Mouse (Mus musculus) kidney, postnatal 0 days (tissue): ENCODE results near the gene Prss29. TPM values are rescaled to one million over a fixed set of nuclear protein-coding genes. Genes with fewer than 3 reads are reported as not detected.

Experiments used
- ATAC-seq: fragments of 200-750 bp; cut with Nextera tagmentation; replicated peaks from 2 replicates; pipeline ENCODE4 v1.8.0; 2017; ENCODE audit warnings: low read depth, moderate number of reproducible peaks, moderate TSS enrichment, moderate library complexity; ENCODE audit not compliant: low FRiP score
- DNase-seq: peaks from one replicate; pipeline ENCODE4 v3.0.0-alpha.2; 2016; ENCODE audit warnings: low spot score
- H3K27ac ChIP-seq: fragments of 300-500 bp; sonication (generic); 2 replicates; pipeline ENCODE4 v1.5.1; 2014; ENCODE audit warnings: mild to moderate bottlenecking
- H3K27me3 ChIP-seq: fragments of 300-500 bp; sonication (generic); 2 replicates; pipeline ENCODE4 v1.6.1; 2014; ENCODE audit warnings: low read length, mixed read lengths; ENCODE audit not compliant: insufficient read depth
- H3K36me3 ChIP-seq: fragments of 300-500 bp; sonication (generic); 2 replicates; pipeline ENCODE4 v1.6.1; 2014; ENCODE audit warnings: low read length, mixed read lengths; ENCODE audit not compliant: insufficient read depth
- H3K4me1 ChIP-seq: fragments of 300-500 bp; sonication (generic); replicated peaks from 2 replicates; pipeline ENCODE4 v1.6.1; 2014; ENCODE audit warnings: antibody characterized with exemption, low read length, mixed read lengths; ENCODE audit not compliant: insufficient read depth
- H3K4me2 ChIP-seq: fragments of 300-500 bp; sonication (generic); 2 replicates; pipeline ENCODE4 v1.6.1; 2014; ENCODE audit warnings: mild to moderate bottlenecking, low read length, moderate library complexity, mixed read lengths
- H3K4me3 ChIP-seq: fragments of 300-500 bp; sonication (generic); replicated peaks from 2 replicates; pipeline ENCODE4 v1.5.1; 2014; ENCODE audit warnings: low read depth, low read length
- H3K9ac ChIP-seq: fragments of 300-500 bp; sonication (generic); 2 replicates; pipeline ENCODE4 v1.6.1; 2014; ENCODE audit warnings: low read depth, low read length
- H3K9me3 ChIP-seq: fragments of 300-500 bp; sonication (generic); replicated peaks from 2 replicates; pipeline ENCODE4 v1.6.1; 2016; ENCODE audit warnings: low read length, inconsistent platforms, mixed read lengths
- CTCF ChIP-seq: IDR thresholded peaks from 2 replicates; pipeline ENCODE4 v1.5.1; 2016; ENCODE audit warnings: antibody characterized with exemption, low read depth, mild to moderate bottlenecking, moderate library complexity
- WGBS: fragments of 180-500 bp; shearing (Covaris S2); extraction: QIAGEN DNeasy Blood & Tissue Kit; methylation state at CpG from one replicate; pipeline ENCODE4 v1.1.7; 2014; 5-methylcytosine and 5-hydroxymethylcytosine counted together
- polyA plus RNA-seq: library from polyadenylated mRNA; unstranded; fragments of >200 nt; fragmentation: Nextera tagmentation; extraction: Ambion mirVana; gene quantifications from 2 replicates; pipeline ENCODE4 v1.2.1, GENCODE M21; 2015

The Prss29 gene
- polyA plus RNA-seq, 1 experiment from 2014 or later = not detected

- WGBS = 76% methylated on average over 4 of the region's 4 CpGs
- Histone ChIP-seq H3K27me3 (no peaks in the 10 kb centered on the region), H3K36me3 (no peaks in the 10 kb centered on the region), H3K9me3 (no peaks in the 10 kb centered on the region), H3K9ac (no peak overlapping the region), H3K4me2 (no peak overlapping the region), H3K4me3 (no peak overlapping the region), H3K27ac (no peak overlapping the region), H3K4me1 (no peaks in the 10 kb centered on the region)
- no peak for TF ChIP-seq CTCF
- DNase-seq (no peak), ATAC-seq (no peak)
These were observed 19.8 kb downstream of the Prss29 start for GRCm38 (mm10) chr17:25338218-25338617.

GRCm38 (mm10) chr17:25340003-25340402, 21.5 kb downstream of the Prss29 start:
- Histone ChIP-seq H3K9ac (no peak overlapping the region), H3K36me3 (no peaks in the 10 kb centered on the region), H3K27ac (no peak overlapping the region), H3K4me2 (no peak overlapping the region), H3K4me1 (no peaks in the 10 kb centered on the region), H3K27me3 (no peaks in the 10 kb centered on the region), H3K4me3 (no peak overlapping the region), H3K9me3 (no peaks in the 10 kb centered on the region)
- TF ChIP-seq CTCF = no peak
- DNase-seq = no peak
- 89% methylated on average over 6 of the region's 6 CpGs for WGBS
- no peak for ATAC-seq

- H3K4me1 ChIP-seq = no peaks in the 10 kb centered on the region
- H3K4me3 ChIP-seq = no peak overlapping the region
- H3K27ac ChIP-seq = no peak overlapping the region
- DNase-seq (no peak), ATAC-seq (peak; percentile 76; the same call in 1 of the 2 replicates)
- TF ChIP-seq CTCF = no peak
- no peaks in the 10 kb centered on the region for H3K9me3 ChIP-seq
- H3K4me2 ChIP-seq = no peak overlapping the region
- 39% methylated on average over 3 of the region's 3 CpGs for WGBS
- no peak overlapping the region for H3K9ac ChIP-seq
- H3K36me3 ChIP-seq = no peaks in the 10 kb centered on the region
- no peaks in the 10 kb centered on the region for H3K27me3 ChIP-seq
These were observed 23.0 kb downstream of the Prss29 start for GRCm38 (mm10) chr17:25341490-25341889.

- H3K4me1 ChIP-seq = no peaks in the 10 kb centered on the region
- H3K4me3 ChIP-seq = no peak within 1 kb of the TSS
- no peak within 1 kb of the TSS for H3K9ac ChIP-seq
- no peak for TF ChIP-seq CTCF
- DNase-seq = no peak
- no peaks in the 10 kb centered on the region for H3K36me3 ChIP-seq
- H3K27me3 ChIP-seq = no peaks in the 10 kb centered on the region
- no peaks in the 10 kb centered on the region for H3K9me3 ChIP-seq
- 74% methylated on average over 4 of the region's 4 CpGs for WGBS
- no peak for ATAC-seq
- H3K4me2 ChIP-seq = no peak within 1 kb of the TSS
- H3K27ac ChIP-seq = no peak within 1 kb of the TSS
These were observed 27.0 kb downstream of the Prss29 start, which contains the start of gene Tpsab1 for GRCm38 (mm10) chr17:25345462-25345861. Gene Tpsab1 (minus strand): TSS chr17:25345562.

GRCm38 (mm10) chr17:25361291-25361690, 42.8 kb downstream of the Prss29 start:
- no peaks in the 10 kb centered on the region for H3K27me3 ChIP-seq
- H3K4me2 ChIP-seq = no peak overlapping the region
- H3K4me1 ChIP-seq = no peaks in the 10 kb centered on the region
- no peak overlapping the region for H3K9ac ChIP-seq
- DNase-seq = no peak
- H3K27ac ChIP-seq = no peak overlapping the region
- 74% methylated on average over 2 of the region's 2 CpGs for WGBS
- no peaks in the 10 kb centered on the region for H3K36me3 ChIP-seq
- no peak for TF ChIP-seq CTCF
- no peak overlapping the region for H3K4me3 ChIP-seq
- ATAC-seq = no peak
- H3K9me3 ChIP-seq = no peaks in the 10 kb centered on the region

GRCm38 (mm10) chr17:25363726-25364125, 45.3 kb downstream of the Prss29 start:
- Histone ChIP-seq H3K4me3 (no peak overlapping the region), H3K4me2 (no peak overlapping the region), H3K9ac (no peak overlapping the region), H3K9me3 (no peaks in the 10 kb centered on the region), H3K36me3 (no peaks in the 10 kb centered on the region), H3K27me3 (no peaks in the 10 kb centered on the region), H3K27ac (no peak overlapping the region), H3K4me1 (no peaks in the 10 kb centered on the region)
- 0% methylated on average over 1 of the region's 1 CpGs for WGBS
- TF ChIP-seq CTCF = peak; percentile 82
- DNase-seq (peak; percentile 54), ATAC-seq (no peak)

- DNase-seq (no peak), ATAC-seq (no peak)
- WGBS = 69% methylated on average over 2 of the region's 2 CpGs
- Histone ChIP-seq H3K9ac (no peak within 1 kb of the TSS), H3K4me3 (no peak within 1 kb of the TSS), H3K9me3 (no peaks in the 10 kb centered on the region), H3K27ac (no peak within 1 kb of the TSS), H3K4me1 (no peaks in the 10 kb centered on the region), H3K27me3 (no peaks in the 10 kb centered on the region), H3K36me3 (no peaks in the 10 kb centered on the region), H3K4me2 (no peak within 1 kb of the TSS)
- no peak for TF ChIP-seq CTCF
These were observed 47.6 kb downstream of the Prss29 start, which contains the start of gene Tpsb2 for GRCm38 (mm10) chr17:25366005-25366404. Gene Tpsb2 (plus strand): TSS chr17:25366305.
